Mouse (Mus musculus) gastrocnemius, postnatal 14 days (tissue): ENCODE measurements around the gene Tspan10. TPM values are rescaled to one million over a fixed set of nuclear protein-coding genes. Genes with fewer than 3 reads are reported as not detected.

Experiments
- DNase-seq: peaks from one replicate; pipeline ENCODE4 v3.0.0; 2021; ENCODE audit warnings: mixed read lengths
- intact Hi-C: fragments of 180-260 bp; cut with DNase I; formaldehyde crosslinking; loops from one replicate; pipeline ENCODE4 v1.15.1; 2025; ENCODE audit warnings: low total_unique reads
- total RNA-seq, 2 experiments: library from RNA; stranded (reverse); gene quantifications; 2 replicates each; pipeline ENCODE4 v1.2.3; 2021

Tspan10 gene
- total RNA-seq, 2 experiments from 2014 or later = not detected

GRCm38 (mm10) chr11:120453306-120453705 lies 10.9 kb downstream of the Tspan10 start, which contains the start of gene Pde6g:
Gene Pde6g, minus strand, starts transcription at chr11:120453500.
- no peak for DNase-seq
- intact Hi-C loops = no loop called here

- intact Hi-C loops = no loop called here
- no peak for DNase-seq
Observed at GRCm38 (mm10) chr11:120454965-120455364, 12.5 kb downstream of the Tspan10 start.

- DNase-seq = no peak
Observed at GRCm38 (mm10) chr11:120455413-120455812, 13.0 kb downstream of the Tspan10 start.

GRCm38 (mm10) chr11:120457370-120457769 lies 14.9 kb downstream of the Tspan10 start:
- intact Hi-C loops = no loop called here

More at GRCm38 (mm10) chr11:120455413-120455812, 13.0 kb downstream of the Tspan10 start:
- intact Hi-C loops = no loop called here

GRCm38 (mm10) chr11:120457772-120458751 lies 15.6 kb downstream of the Tspan10 start, which contains the start of the genes Oxld1 and Ccdc137:
Gene Oxld1, minus strand, starts transcription at chr11:120458068.
Gene Ccdc137, plus strand, starts transcription at chr11:120458115.
- intact Hi-C loops = no loop called here
- DNase-seq = peak; percentile 76

More at GRCm38 (mm10) chr11:120457370-120457769, 14.9 kb downstream of the Tspan10 start:
- DNase-seq = no peak

- intact Hi-C loops = no loop called here
- no peak for DNase-seq
Observed at GRCm38 (mm10) chr11:120458847-120459597, 16.6 kb downstream of the Tspan10 start.

- no peak for DNase-seq
Observed at GRCm38 (mm10) chr11:120463536-120463935, 21.1 kb downstream of the Tspan10 start.

GRCm38 (mm10) chr11:120464365-120464764 lies 21.9 kb downstream of the Tspan10 start:
- no peak for DNase-seq
- intact Hi-C loops = no loop called here

More at GRCm38 (mm10) chr11:120463536-120463935, 21.1 kb downstream of the Tspan10 start:
- intact Hi-C loops = no loop called here

- intact Hi-C loops = no loop called here
- no peak for DNase-seq
Observed at GRCm38 (mm10) chr11:120465521-120465920, 23.1 kb downstream of the Tspan10 start.

GRCm38 (mm10) chr11:120467051-120467735 lies 24.7 kb downstream of the Tspan10 start, which contains the start of gene Arl16:
Gene Arl16, minus strand, starts transcription at chr11:120467607.
- intact Hi-C loops = no loop called here
- peak; percentile 95 for DNase-seq

GRCm38 (mm10) chr11:120467736-120468092 lies 25.3 kb downstream of the Tspan10 start:
- intact Hi-C loops = no loop called here

GRCm38 (mm10) chr11:120472052-120472451 lies 29.6 kb downstream of the Tspan10 start:
- DNase-seq = no peak
- intact Hi-C loops = no loop called here

More at GRCm38 (mm10) chr11:120467736-120468092, 25.3 kb downstream of the Tspan10 start:
- no peak for DNase-seq

GRCm38 (mm10) chr11:120483448-120483934 lies 41.0 kb downstream of the Tspan10 start:
- intact Hi-C loops = no loop called here
- no peak for DNase-seq

- intact Hi-C loops = no loop called here
- DNase-seq = peak; percentile 91
Observed at GRCm38 (mm10) chr11:120484265-120484981, 42.0 kb downstream of the Tspan10 start, which contains the start of gene Mrpl12. Gene Mrpl12, plus strand, starts transcription at chr11:120484613.

- DNase-seq = no peak
- intact Hi-C loops = no loop called here
Observed at GRCm38 (mm10) chr11:120485251-120485650, 42.8 kb downstream of the Tspan10 start.

GRCm38 (mm10) chr11:120488516-120488915 lies 46.1 kb downstream of the Tspan10 start:
- intact Hi-C loops = no loop called here
- no peak for DNase-seq

GRCm38 (mm10) chr11:120489054-120489761 lies 46.8 kb downstream of the Tspan10 start:
- peak; percentile 66 for DNase-seq
- intact Hi-C loops = no loop called here
